Mouse (Mus musculus): Measurements from ENCODE around the gene Cd320. TPM values are rescaled to one million over a fixed set of nuclear protein-coding genes. Genes with fewer than 3 reads are reported as not detected.
A peak's percentile ranks its signal among the peaks of the same experiment; 100 is the strongest.
"Not testable (repeated sequence)": the region's sequence is repeated elsewhere in the genome, so short reads cannot be mapped to it uniquely, and the experiment has no call there.

The Cd320 gene
- polyA plus RNA-seq, 1 experiment from 2014 or later, result 59.6 TPM

DNA sequence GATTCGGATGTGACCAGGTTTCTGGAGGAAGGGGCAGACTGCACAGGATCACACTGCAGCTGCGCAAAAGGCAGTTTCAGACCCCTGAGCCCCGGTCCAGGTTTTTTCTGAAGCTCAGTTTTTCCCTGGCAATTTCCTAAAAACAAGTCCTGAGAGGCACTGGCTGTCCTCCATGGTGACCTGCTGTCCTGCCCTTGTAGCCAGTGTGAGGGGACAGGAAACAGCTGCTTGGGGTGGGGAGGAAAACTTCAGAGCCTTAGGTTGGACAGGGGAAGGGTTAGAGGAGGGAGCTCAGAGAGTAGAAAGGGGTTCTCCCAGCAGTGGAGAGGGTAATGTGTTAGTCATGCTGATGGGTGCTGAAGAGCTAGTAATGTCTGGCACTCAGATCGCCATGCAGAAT is 29.9 kb upstream of the Cd320 start:
- ATAC-seq (ENCODE audit: insufficient number of reproducible peaks, low FRiP score, low TSS enrichment, low read depth), result no peak
- Histone ChIP-seq H3K36me3 (no peaks in the 10 kb centered on the region), H3K9me3 (replicated peaks) (no peaks in the 10 kb centered on the region), H3K4me3 (replicated peaks) (no peak overlapping the region), H3K9ac (no peak overlapping the region), H3K4me2 (replicated peaks) (no peak overlapping the region), H3K27ac (replicated peaks) (no peak overlapping the region), H3K27me3 (no peaks in the 10 kb centered on the region), H3K4me1 (peaks cover 21% of the 10 kb centered on the region)
- whole genome bisulfite sequencing, result 52% methylated on average over 4 of the region's 4 CpGs

DNA sequence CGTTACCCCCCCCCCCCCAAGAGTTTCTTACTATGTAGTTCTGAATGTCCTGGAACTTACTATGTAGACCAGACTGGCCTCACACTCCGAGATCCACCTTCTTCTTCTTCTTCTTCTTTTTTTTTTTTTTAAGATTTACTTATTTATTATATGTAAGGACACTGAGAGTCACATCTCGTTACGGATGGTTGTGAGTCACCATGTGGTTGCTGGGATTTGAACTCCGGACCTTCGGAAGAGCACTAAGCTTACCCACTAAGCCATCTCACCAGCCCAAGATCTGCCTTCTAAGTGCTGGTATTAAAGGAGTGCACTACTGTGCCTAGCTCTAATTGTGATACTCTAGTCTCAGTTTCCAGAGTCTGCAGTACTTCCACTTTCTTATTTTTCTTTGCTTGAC is 27.5 kb upstream of the Cd320 start:
- ATAC-seq (ENCODE audit: insufficient number of reproducible peaks, low FRiP score, low TSS enrichment, low read depth), result no peak
- Histone ChIP-seq H3K27me3 (no peaks in the 10 kb centered on the region), H3K9ac (no peak overlapping the region), H3K4me1 (peaks cover 26% of the 10 kb centered on the region), H3K4me3 (replicated peaks) (no peak overlapping the region), H3K4me2 (replicated peaks) (no peak overlapping the region), H3K27ac (replicated peaks) (no peak overlapping the region), H3K36me3 (peaks cover 18% of the 10 kb centered on the region), H3K9me3 (replicated peaks) (no peaks in the 10 kb centered on the region)
- WGBS, result 92% methylated on average over 6 of the region's 6 CpGs

DNA sequence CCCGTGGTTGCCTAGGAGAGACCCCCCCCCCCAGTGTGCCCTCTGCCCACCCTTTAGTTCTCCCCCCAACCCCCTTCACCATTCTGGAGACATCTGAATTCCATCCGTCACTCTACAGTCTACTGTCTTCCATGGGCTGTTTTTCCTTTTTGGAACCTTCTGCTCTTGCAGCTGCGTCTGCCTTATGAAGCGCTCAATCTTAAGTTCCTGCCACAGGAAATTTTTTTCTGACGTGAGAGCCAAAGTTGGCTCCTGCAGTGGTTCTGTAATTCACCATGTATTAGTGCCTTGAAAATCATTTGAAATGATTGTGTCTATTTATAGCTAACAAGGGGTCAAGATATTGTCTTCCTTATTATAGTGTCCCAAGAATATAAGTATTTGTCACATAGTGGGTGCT is 26.3 kb upstream of the Cd320 start:
- Histone ChIP-seq H3K36me3 (peaks cover 31% of the 10 kb centered on the region), H3K4me3 (replicated peaks) (peak overlapping the region; percentile 67), H3K4me2 (replicated peaks) (peak overlapping the region; percentile 82), H3K27me3 (no peaks in the 10 kb centered on the region), H3K9me3 (replicated peaks) (no peaks in the 10 kb centered on the region), H3K27ac (replicated peaks) (peak overlapping the region; percentile 94), H3K9ac (0 out of 2 replicates have a peak overlapping the region, but pooled peaks have one; percentile 66), H3K4me1 (peaks cover 18% of the 10 kb centered on the region)
- ATAC-seq (ENCODE audit: insufficient number of reproducible peaks, low FRiP score, low TSS enrichment, low read depth), result no peak
- 43% methylated on average over 5 of the region's 5 CpGs for WGBS

DNA sequence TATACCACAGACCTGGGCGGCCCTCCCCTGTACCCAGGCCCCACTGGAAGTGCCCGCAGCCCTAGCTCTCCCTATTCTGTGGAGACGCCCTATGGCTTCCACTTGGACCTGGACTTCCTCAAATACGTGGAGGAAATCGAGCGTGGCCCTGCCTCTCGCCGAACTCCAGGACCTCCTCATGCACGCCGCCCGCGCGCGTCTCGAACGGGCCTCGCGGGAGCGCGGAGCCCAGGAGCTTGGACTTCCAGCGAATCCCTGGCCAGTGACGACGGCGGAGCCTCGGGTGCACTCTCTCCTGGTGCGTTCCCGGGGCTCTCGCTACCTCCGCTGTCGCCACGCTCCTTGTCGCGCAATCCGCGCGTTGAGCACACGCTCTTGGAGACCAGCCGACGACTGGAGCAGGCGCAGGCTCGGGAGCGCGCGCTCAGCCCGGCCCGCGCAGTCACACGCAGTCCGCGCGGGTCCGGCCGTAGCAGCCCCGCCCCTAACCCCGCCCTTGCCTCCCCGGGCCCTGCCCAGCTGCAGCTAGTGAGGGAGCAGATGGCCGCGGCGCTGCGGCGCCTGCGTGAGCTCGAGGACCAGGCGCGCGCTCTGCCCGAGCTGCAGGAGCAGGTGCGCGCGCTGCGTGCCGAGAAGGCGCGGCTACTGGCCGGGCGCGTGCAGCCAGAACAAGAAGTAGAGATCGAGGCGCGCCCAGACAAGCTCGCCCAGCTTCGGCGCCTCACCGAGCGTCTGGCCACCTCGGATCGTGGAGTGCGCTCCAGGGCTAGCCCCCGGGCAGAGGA is 25.5 kb upstream of the Cd320 start:
- ATAC-seq (ENCODE audit: insufficient number of reproducible peaks, low FRiP score, low TSS enrichment, low read depth), result peak; percentile 98

DNA sequence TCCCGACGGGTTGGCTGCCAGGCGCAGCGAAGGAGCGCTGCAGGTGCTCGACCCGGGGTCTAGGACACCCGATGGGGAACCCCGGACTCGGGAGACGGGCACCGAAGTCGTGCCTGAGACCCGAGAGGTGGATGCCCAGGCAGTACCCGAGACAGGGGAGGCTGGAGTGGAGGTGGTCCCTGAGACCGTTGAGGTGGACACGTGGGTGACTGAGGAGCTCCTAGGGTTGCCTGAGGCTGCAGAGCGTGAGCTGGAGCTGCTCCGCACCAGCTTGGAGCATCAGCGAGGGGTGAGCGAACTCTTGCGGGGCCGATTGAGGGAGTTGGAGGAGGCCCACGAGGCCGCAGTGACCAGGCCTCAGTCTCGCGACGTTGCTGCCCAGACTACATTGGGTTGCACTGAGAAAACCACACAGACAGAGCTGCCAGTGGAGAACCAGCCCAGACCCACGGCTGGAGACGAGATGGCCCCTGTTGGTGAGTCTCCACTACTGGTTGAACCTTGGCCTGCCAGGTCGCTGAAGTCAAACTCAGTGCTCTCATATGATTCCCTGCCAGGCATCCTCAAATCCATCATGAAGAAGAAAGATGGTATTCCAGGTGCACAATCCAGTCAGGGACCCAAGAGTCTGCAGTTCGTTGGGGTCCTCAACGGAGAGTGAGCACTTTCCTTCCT is 24.8 kb upstream of the Cd320 start:
- H3K27me3 ChIP-seq, result no peaks in the 10 kb centered on the region
- H3K36me3 ChIP-seq, result peaks cover 46% of the 10 kb centered on the region
- WGBS, result 17% methylated on average over 33 of the region's 33 CpGs
- H3K4me2 ChIP-seq (replicated peaks), result peak overlapping the region; percentile 82
- H3K4me1 ChIP-seq, result peaks cover 28% of the 10 kb centered on the region
- peak overlapping the region; percentile 41 for H3K9ac ChIP-seq
- H3K9me3 ChIP-seq (replicated peaks), result no peaks in the 10 kb centered on the region
- peak overlapping the region; percentile 94 for H3K27ac ChIP-seq (replicated peaks)
- peak overlapping the region; percentile 67 for H3K4me3 ChIP-seq (replicated peaks)
- ATAC-seq (ENCODE audit: insufficient number of reproducible peaks, low FRiP score, low TSS enrichment, low read depth), result peak; percentile 35

More for the DNA sequence above, 25.5 kb upstream of the Cd320 start:
- under 1% methylated on average over 88 of the region's 89 CpGs for WGBS
- peaks cover 38% of the 10 kb centered on the region for H3K36me3 ChIP-seq
- peak overlapping the region; percentile 94 for H3K27ac ChIP-seq (replicated peaks)
- H3K4me3 ChIP-seq (replicated peaks), result peak overlapping the region; percentile 67
- peaks cover 20% of the 10 kb centered on the region for H3K4me1 ChIP-seq
- H3K9me3 ChIP-seq (replicated peaks), result no peaks in the 10 kb centered on the region
- peak overlapping the region; percentile 66 for H3K9ac ChIP-seq
- H3K4me2 ChIP-seq (replicated peaks), result peak overlapping the region; percentile 82
- no peaks in the 10 kb centered on the region for H3K27me3 ChIP-seq

DNA sequence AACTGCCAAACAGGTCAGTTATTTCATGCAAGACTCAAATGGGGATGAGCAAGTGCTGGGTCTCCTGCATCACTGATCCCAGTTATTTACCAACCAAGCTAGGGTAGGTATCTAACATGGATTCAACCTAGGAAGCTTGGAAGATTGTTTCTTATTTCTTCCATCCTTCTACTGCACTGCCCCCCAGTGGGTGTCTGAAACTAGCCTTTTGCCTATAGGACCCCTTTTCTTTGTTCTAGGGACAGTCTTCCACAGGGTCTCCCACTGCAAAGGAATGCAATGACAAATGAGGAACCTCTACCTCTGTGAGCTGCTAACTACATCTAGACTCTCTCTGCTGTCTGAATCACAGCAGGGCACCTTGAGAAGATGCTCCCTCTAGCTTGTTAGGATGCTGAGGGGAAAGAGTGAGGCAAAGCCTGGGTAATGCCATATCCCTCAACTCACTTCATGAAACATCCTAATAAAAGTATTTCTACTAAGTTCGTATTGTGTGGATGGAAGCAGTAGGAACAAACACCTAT is 20.4 kb upstream of the Cd320 start:
- no peak overlapping the region for H3K27ac ChIP-seq (replicated peaks)
- H3K4me1 ChIP-seq, result peaks cover 45% of the 10 kb centered on the region
- H3K4me3 ChIP-seq (replicated peaks), result peak overlapping the region; percentile 86
- no peaks in the 10 kb centered on the region for H3K27me3 ChIP-seq
- no peak overlapping the region for H3K4me2 ChIP-seq (replicated peaks)
- H3K9me3 ChIP-seq (replicated peaks), result no peaks in the 10 kb centered on the region
- no peak for ATAC-seq (ENCODE audit: insufficient number of reproducible peaks, low FRiP score, low TSS enrichment, low read depth)
- peaks cover 51% of the 10 kb centered on the region for H3K36me3 ChIP-seq
- no peak overlapping the region for H3K9ac ChIP-seq
- WGBS, result 85% methylated on average over 1 of the region's 1 CpGs

DNA sequence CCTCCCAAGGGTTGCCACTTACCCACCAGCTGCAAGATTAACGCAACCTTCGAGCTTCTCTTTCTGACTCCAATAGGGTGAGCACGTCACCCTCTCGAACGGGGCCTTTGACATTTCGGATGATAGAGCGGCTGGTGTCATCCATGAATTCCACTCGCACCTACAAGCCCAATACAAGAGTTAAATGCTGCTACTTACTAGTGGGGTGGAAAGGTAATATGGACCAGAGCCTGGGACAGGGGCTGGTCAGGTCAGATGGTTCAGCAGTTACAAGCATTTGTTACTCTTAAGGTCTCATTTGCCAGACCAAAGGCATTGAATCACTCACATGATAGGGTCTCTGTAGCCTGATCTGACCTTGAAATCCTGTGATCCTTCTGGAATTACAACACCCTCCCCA is 19.7 kb upstream of the Cd320 start:
- H3K27ac ChIP-seq (replicated peaks); ATAC-seq (ENCODE audit: insufficient number of reproducible peaks, low FRiP score, low TSS enrichment, low read depth); H3K9me3 ChIP-seq (replicated peaks); H3K27me3 ChIP-seq: not testable (repeated sequence)
- H3K4me2 ChIP-seq (replicated peaks), result peak overlapping the region; percentile 84
- 74% methylated on average over 8 of the region's 8 CpGs for WGBS
- peaks cover 39% of the 10 kb centered on the region for H3K4me1 ChIP-seq
- peak overlapping the region; percentile 75 for H3K9ac ChIP-seq
- peak overlapping the region; percentile 86 for H3K4me3 ChIP-seq (replicated peaks)
- peaks cover 52% of the 10 kb centered on the region for H3K36me3 ChIP-seq

DNA sequence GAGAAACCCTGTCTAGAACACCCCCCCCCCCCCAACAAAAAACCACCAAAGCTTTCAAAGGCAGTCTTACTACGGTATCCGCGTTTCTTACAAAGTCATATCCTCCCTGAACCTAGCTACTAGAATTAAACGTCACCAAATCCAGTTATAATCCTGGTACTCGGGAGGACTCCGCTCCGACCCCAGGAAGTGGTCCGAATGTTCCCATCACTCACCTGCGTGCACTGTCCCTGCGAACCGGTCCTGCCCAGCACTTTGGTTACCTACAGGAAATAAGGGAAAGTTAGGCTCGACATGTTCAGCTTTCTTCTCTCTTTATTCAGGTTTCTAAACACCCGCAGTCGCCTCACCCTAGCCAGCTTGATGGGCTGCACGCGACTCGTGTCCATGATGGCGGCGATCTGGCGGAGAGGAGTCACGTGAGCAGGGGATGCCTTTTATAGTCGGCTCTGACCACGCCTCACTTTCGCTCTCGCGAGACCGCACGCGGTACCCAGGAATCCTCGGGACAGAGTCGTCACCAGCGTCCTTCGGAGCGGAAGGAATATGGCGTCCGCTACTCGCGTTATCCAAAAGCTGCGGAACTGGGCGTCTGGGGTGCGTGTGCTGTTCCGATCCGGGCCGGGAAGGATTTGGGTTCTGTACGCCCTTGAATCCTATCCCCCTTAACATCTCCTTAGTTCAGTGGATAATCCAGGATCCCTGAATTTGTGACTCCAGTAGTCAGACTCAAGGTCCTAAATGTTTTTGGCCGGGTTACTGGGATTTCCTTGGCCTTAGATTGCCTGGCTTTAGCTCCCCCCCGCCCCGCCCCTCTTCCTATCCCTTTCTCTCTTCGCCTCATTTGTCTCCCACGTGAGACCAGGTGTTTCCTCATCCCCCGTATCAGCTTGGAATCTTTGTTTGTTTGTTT is 18.6 kb upstream of the Cd320 start, which contains the start of the genes Rps28 and Ndufa7:
Gene Rps28, minus strand, starts transcription at position 479 of the 913 bp plus-strand sequence.
Gene Ndufa7, plus strand, starts transcription at position 489 of the 913 bp plus-strand sequence.
- peak; percentile 92 for ATAC-seq (ENCODE audit: insufficient number of reproducible peaks, low FRiP score, low TSS enrichment, low read depth)
- Histone ChIP-seq H3K27me3 (no peaks in the 10 kb centered on the region), H3K4me2 (replicated peaks) (peak within 1 kb of the TSS; percentile 84), H3K9ac (peak within 1 kb of the TSS; percentile 75), H3K27ac (replicated peaks) (peak within 1 kb of the TSS; percentile 94), H3K4me1 (peaks cover 33% of the 10 kb centered on the region), H3K9me3 (replicated peaks) (no peaks in the 10 kb centered on the region), H3K36me3 (peaks cover 54% of the 10 kb centered on the region), H3K4me3 (replicated peaks) (peak within 1 kb of the TSS; percentile 86)
- WGBS, result under 1% methylated on average over 51 of the region's 51 CpGs

DNA sequence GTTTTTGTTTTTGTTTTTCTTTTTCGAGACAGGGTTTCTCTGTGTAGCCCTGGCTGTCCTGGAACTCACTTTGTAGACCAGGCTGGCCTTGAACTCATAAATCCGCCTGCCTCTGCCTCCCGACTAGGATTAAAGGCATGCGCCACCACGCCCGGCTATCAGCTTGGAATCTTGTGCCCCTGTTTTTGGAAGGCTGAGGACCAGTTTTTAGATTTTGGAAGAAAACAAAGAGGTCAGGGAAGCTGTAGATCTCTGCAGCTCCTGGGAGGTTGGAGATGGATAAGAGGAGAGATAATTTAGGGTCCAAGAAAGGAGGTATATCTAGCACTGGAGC is 17.9 kb upstream of the Cd320 start:
- H3K27me3 ChIP-seq; H3K9me3 ChIP-seq (replicated peaks); ATAC-seq (ENCODE audit: insufficient number of reproducible peaks, low FRiP score, low TSS enrichment, low read depth): not testable (repeated sequence)
- Histone ChIP-seq H3K9ac (peak overlapping the region; percentile 64), H3K36me3 (peaks cover 54% of the 10 kb centered on the region), H3K4me2 (replicated peaks) (peak overlapping the region; percentile 84), H3K27ac (replicated peaks) (peak overlapping the region; percentile 94), H3K4me3 (replicated peaks) (peak overlapping the region; percentile 86), H3K4me1 (peaks cover 33% of the 10 kb centered on the region)
- WGBS, result 3% methylated on average over 6 of the region's 6 CpGs

DNA sequence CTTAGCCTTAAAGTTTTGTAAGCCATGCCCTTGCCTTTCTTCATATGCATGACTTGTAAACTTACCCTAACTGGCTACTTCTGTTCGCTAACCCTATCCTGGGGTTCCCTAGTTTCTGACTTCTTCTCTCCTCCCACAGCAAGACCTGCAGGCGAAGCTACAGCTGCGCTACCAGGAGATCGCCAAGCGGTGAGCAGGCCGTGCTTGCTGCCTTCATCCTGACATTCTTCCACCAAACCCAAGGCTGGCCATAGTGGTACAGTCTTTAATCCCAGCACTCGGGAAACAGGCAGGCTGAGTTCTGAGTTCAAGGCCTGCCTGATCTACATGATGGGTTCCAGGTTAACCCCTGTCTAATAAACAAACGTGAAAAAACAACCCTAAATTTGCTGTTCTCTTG is 17.4 kb upstream of the Cd320 start:
- no peak for ATAC-seq (ENCODE audit: insufficient number of reproducible peaks, low FRiP score, low TSS enrichment, low read depth)
- no peak overlapping the region for H3K27ac ChIP-seq (replicated peaks)
- WGBS, result 80% methylated on average over 8 of the region's 8 CpGs
- no peaks in the 10 kb centered on the region for H3K27me3 ChIP-seq
- no peaks in the 10 kb centered on the region for H3K9me3 ChIP-seq (replicated peaks)
- peak overlapping the region; percentile 64; the same call in 1 of the 2 replicates for H3K9ac ChIP-seq
- peaks cover 33% of the 10 kb centered on the region for H3K4me1 ChIP-seq
- H3K36me3 ChIP-seq, result peaks cover 54% of the 10 kb centered on the region
- H3K4me3 ChIP-seq (replicated peaks), result peak overlapping the region; percentile 86
- H3K4me2 ChIP-seq (replicated peaks), result peak overlapping the region; percentile 84

All from embryonic facial prominence, embryonic 15.5 days (tissue).